Mouse (Mus musculus) yolk sac, embryonic 10.5 days (tissue): ENCODE results near the gene Olfr815.
"Not testable (repeated sequence)": the region's sequence is repeated elsewhere in the genome, so short reads cannot be mapped to it uniquely, and the experiment has no call there.

Experiments used
- DNase-seq: peaks from one replicate; pipeline ENCODE4 v3.0.0-alpha.2; 2017; ENCODE audit warnings: low spot score

Olfr815 gene

DNA sequence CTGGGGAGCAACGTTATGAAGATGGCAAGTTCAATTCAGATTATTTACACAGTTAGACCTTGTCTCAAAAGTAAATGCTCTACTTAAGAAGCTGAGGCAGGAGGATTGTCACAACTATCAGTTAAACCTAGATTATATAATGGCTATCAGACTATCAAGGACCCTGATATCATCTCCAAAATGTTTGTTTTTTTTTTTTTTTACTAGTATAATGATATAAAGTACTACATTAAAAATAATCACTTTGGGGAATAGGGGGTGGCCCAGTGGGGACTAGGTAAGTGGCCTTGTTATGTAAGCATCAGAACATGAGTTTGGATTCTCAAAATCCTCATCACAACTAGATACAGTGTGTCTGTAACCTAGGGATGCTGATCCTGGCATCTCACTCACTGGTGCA, at the start of gene Olfr815:
Olfr815 (minus strand) TSS at position 101 of the 400 bp plus-strand sequence.
- DNase-seq, result not testable (repeated sequence)

DNA sequence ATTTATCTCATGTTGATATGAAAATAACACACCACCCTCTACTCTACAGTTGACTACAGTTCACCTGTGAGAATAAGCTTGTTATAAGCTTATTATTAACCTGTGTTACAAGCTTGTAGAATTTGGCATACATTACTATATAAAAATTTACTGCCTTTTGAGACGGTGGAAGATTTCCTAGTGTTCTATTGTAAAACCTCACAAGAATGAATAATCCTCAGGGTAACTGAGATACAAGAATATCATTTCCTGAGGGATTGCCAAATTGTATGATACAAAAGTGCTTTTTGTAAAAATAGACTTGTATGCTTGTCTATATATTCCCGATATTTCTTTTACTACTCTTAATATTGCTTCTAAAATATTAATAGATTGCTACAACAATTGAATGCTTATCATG, 43.3 kb upstream of the Olfr815 start, which contains the start of gene Olfr818:
Olfr818 (minus strand) TSS at position 101 of the 400 bp plus-strand sequence.
- DNase-seq, result no peak

DNA sequence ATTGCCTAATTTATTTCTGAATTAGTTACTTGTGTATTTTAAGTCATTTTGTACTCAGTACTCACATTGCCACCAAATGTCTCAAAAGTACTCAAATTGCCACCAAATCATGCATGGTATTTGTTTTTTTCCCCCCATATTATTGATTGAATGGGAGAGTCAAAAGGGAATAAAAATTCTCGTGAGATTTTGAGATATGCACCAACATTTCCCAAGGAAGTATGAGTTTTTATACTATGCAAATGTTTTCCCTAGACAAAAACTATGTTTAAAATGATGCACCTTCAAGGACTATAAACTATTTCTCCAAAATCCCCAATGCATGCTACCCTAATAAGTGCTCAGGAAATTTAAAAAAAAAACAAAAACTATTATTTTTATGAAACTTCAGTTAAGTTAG, 9.8 kb upstream of the Olfr815 start, which contains the start of gene Olfr816:
Olfr816 (minus strand) TSS at position 101 of the 400 bp plus-strand sequence.
- no peak for DNase-seq

DNA sequence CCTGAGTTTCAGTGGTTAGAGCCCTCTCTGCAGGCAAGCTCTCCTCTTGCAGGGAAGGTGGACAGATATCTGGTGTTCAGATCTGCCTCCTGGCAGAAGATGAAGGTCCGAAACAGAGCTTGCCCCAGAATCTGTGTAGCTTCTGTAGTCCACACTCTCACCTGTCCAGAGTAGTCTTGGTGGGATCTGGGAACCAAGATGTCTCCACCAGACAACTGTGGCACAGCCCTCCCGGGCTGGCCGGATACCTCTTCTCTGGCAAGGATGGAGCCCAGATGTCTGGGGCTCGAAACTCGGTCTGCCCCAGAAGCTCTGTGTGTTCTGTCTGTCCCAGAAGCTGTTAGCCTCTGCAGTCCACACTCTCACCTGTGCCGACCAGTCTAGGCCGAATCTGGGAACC, 19.7 kb downstream of the Olfr815 start:
- DNase-seq, result no peak

DNA sequence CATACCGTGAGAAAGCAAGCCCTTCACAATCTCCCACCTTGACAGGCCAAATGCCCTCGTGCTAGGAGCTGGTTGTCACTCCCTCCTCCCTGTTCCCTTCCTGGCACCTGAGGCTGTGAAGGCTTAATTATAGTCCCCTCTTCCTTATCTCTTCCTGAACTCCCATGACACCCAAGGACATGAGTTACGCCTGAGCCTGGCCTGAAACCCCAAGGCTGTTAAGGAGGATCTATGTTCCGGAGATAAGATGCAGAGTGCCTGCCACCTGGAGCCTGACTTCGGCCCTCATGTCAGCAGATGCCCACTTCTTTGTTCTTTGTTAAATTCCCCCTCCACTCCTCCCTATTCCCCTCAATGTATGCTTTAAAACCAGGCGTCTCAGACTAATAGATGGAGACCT, 20.2 kb downstream of the Olfr815 start:
- DNase-seq, result not testable (repeated sequence)

DNA sequence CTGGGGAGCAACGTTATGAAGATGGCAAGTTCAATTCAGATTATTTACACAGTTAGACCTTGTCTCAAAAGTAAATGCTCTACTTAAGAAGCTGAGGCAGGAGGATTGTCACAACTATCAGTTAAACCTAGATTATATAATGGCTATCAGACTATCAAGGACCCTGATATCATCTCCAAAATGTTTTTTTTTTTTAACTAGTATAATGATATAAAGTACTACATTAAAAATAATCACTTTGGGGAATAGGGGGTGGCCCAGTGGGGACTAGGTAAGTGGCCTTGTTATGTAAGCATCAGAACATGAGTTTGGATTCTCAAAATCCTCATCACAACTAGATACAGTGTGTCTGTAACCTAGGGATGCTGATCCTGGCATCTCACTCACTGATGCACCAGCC, 25.9 kb downstream of the Olfr815 start, which contains the start of gene Olfr814:
Olfr814 (minus strand) TSS at position 101 of the 400 bp plus-strand sequence.
- not testable (repeated sequence) for DNase-seq

DNA sequence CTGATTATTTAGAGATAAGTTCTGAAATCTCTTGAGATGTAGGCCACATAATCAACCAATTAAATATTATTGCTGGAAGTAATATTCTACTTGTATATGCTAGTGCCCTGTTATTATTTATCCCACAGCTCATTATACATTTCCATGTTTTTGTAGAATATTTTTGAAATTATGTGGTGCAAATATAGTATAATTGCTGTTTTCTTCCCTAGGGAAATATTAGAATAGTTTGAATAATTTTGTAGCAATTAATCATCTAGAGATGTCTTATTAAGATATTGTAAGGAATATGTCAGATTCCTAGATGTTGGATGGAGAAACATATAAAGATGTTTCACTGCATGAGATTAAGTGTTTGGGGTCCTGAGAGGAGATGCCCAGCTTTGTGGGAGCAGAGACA, 50.6 kb downstream of the Olfr815 start, which contains the start of gene Olfr813:
Olfr813 (plus strand) TSS at position 301 of the 400 bp plus-strand sequence.
- DNase-seq, result no peak
